Mouse (Mus musculus) embryonic facial prominence, embryonic 10.5 days (tissue): ENCODE measurements around the gene Slc40a1. TPM values are rescaled to one million over a fixed set of nuclear protein-coding genes. Genes with fewer than 3 reads are reported as not detected.

ENCODE experiments used
- DNase-seq: peaks from one replicate; pipeline ENCODE4 v3.0.0-alpha.2; 2017; ENCODE audit warnings: low spot score
- H3K27ac ChIP-seq: fragments of 300-500 bp; sonication (generic); replicated peaks from 2 replicates; pipeline ENCODE4 v1.5.1; 2016; ENCODE audit warnings: mild to moderate bottlenecking
- H3K27me3 ChIP-seq: fragments of 300-500 bp; sonication (generic); replicated peaks from 2 replicates; pipeline ENCODE4 v1.6.1; 2016; ENCODE audit warnings: low read depth, mild to moderate bottlenecking; ENCODE audit not compliant: poor library complexity, severe bottlenecking
- H3K36me3 ChIP-seq: fragments of 300-500 bp; sonication (generic); replicated peaks from 2 replicates; pipeline ENCODE4 v1.6.1; 2016; ENCODE audit warnings: mild to moderate bottlenecking, moderate library complexity
- H3K4me1 ChIP-seq: fragments of 300-500 bp; sonication (generic); 2 replicates; pipeline ENCODE4 v1.6.1; 2016
- H3K4me3 ChIP-seq: fragments of 300-500 bp; sonication (generic); 2 replicates; pipeline ENCODE4 v1.5.1; 2016; ENCODE audit warnings: mild to moderate bottlenecking, moderate library complexity
- H3K9me3 ChIP-seq: fragments of 300-500 bp; sonication (generic); 2 replicates; pipeline ENCODE4 v1.6.1; 2016; ENCODE audit warnings: mild to moderate bottlenecking
- WGBS: fragments of 180-500 bp; shearing (Covaris S2); methylation state at CpG from one replicate; pipeline ENCODE4 v1.1.7; 2016; 5-methylcytosine and 5-hydroxymethylcytosine counted together
- polyA plus RNA-seq: library from polyadenylated mRNA; unstranded; fragments of >200 nt; fragmentation: Nextera tagmentation; extraction: Ambion mirVana; gene quantifications from 2 replicates; pipeline ENCODE4 v1.2.1, GENCODE M21; 2016

Gene Slc40a1
- polyA plus RNA-seq, 1 experiment from 2014 or later, result 8.7 TPM

- WGBS, result 74% methylated on average over 3 of the region's 3 CpGs
- Histone ChIP-seq H3K9me3 (no peaks in the 10 kb centered on the region), H3K4me3 (no peak overlapping the region), H3K4me1 (no peaks in the 10 kb centered on the region), H3K27ac (no peak overlapping the region), H3K36me3 (no peaks in the 10 kb centered on the region), H3K27me3 (no peaks in the 10 kb centered on the region)
- DNase-seq, result no peak
Measured at GRCm38 (mm10) chr1:45916174-45916573, 10.1 kb downstream of the Slc40a1 start.

- Histone ChIP-seq H3K9me3 (no peaks in the 10 kb centered on the region), H3K36me3 (no peaks in the 10 kb centered on the region), H3K4me1 (no peaks in the 10 kb centered on the region)
Measured at GRCm38 (mm10) chr1:45914236-45914635, 12.1 kb downstream of the Slc40a1 start.

GRCm38 (mm10) chr1:45905107-45905821 is 21.1 kb downstream of the Slc40a1 start:
- Histone ChIP-seq H3K4me1 (peaks cover 12% of the 10 kb centered on the region), H3K4me3 (no peak overlapping the region), H3K27me3 (no peaks in the 10 kb centered on the region), H3K9me3 (no peaks in the 10 kb centered on the region), H3K27ac (peak overlapping the region; percentile 24; the same call in 1 of the 2 replicates), H3K36me3 (no peaks in the 10 kb centered on the region)
- WGBS, result 14% methylated on average over 5 of the region's 5 CpGs
- DNase-seq, result peak; percentile 57

More at GRCm38 (mm10) chr1:45914236-45914635, 12.1 kb downstream of the Slc40a1 start:
- no peak for DNase-seq
- 85% methylated on average over 4 of the region's 4 CpGs for WGBS
- Histone ChIP-seq H3K4me3 (no peak overlapping the region), H3K27ac (no peak overlapping the region), H3K27me3 (no peaks in the 10 kb centered on the region)

GRCm38 (mm10) chr1:45904161-45904560 is 22.2 kb downstream of the Slc40a1 start:
- no peaks in the 10 kb centered on the region for H3K27me3 ChIP-seq
- no peaks in the 10 kb centered on the region for H3K9me3 ChIP-seq
- no peak overlapping the region for H3K27ac ChIP-seq
- H3K36me3 ChIP-seq, result no peaks in the 10 kb centered on the region
- no peak overlapping the region for H3K4me3 ChIP-seq
- H3K4me1 ChIP-seq, result peaks cover 12% of the 10 kb centered on the region
- DNase-seq, result no peak
- 82% methylated on average over 3 of the region's 3 CpGs for WGBS

- H3K36me3 ChIP-seq, result no peaks in the 10 kb centered on the region
- no peak overlapping the region for H3K4me3 ChIP-seq
- no peaks in the 10 kb centered on the region for H3K27me3 ChIP-seq
- no peak overlapping the region for H3K27ac ChIP-seq
- H3K9me3 ChIP-seq, result no peaks in the 10 kb centered on the region
- DNase-seq, result no peak
- H3K4me1 ChIP-seq, result no peaks in the 10 kb centered on the region
- 66% methylated on average over 1 of the region's 1 CpGs for WGBS
Measured at GRCm38 (mm10) chr1:45898044-45898443, 28.3 kb downstream of the Slc40a1 start.

GRCm38 (mm10) chr1:45894168-45894912 is 32.0 kb downstream of the Slc40a1 start:
- Histone ChIP-seq H3K36me3 (no peaks in the 10 kb centered on the region), H3K27me3 (no peaks in the 10 kb centered on the region), H3K27ac (no peak overlapping the region), H3K9me3 (no peaks in the 10 kb centered on the region), H3K4me3 (no peak overlapping the region), H3K4me1 (no peaks in the 10 kb centered on the region)
- no peak for DNase-seq
- 93% methylated on average over 6 of the region's 6 CpGs for WGBS

- no peak for DNase-seq
- H3K27ac ChIP-seq, result no peak overlapping the region
- no peaks in the 10 kb centered on the region for H3K9me3 ChIP-seq
- H3K27me3 ChIP-seq, result no peaks in the 10 kb centered on the region
- no peaks in the 10 kb centered on the region for H3K36me3 ChIP-seq
- H3K4me3 ChIP-seq, result no peak overlapping the region
- WGBS, result 75% methylated on average over 2 of the region's 2 CpGs
- no peaks in the 10 kb centered on the region for H3K4me1 ChIP-seq
Measured at GRCm38 (mm10) chr1:45891986-45892385, 34.3 kb downstream of the Slc40a1 start.

- Histone ChIP-seq H3K9me3 (no peaks in the 10 kb centered on the region), H3K4me1 (no peaks in the 10 kb centered on the region), H3K27me3 (no peaks in the 10 kb centered on the region), H3K36me3 (no peaks in the 10 kb centered on the region), H3K4me3 (no peak within 1 kb of the TSS), H3K27ac (no peak within 1 kb of the TSS)
- DNase-seq, result no peak
Measured at GRCm38 (mm10) chr1:45890173-45890572, 36.1 kb downstream of the Slc40a1 start, which contains the start of gene Gm5269. Gene Gm5269 (minus strand): TSS chr1:45890273.

GRCm38 (mm10) chr1:45886800-45887199 is 39.5 kb downstream of the Slc40a1 start:
- Histone ChIP-seq H3K4me1 (no peaks in the 10 kb centered on the region), H3K27ac (no peak overlapping the region), H3K27me3 (no peaks in the 10 kb centered on the region), H3K36me3 (no peaks in the 10 kb centered on the region), H3K9me3 (no peaks in the 10 kb centered on the region), H3K4me3 (no peak overlapping the region)
- WGBS, result 91% methylated on average over 9 of the region's 9 CpGs
- DNase-seq, result no peak

GRCm38 (mm10) chr1:45883378-45883777 is 42.9 kb downstream of the Slc40a1 start:
- H3K27ac ChIP-seq, result no peak overlapping the region
- H3K4me1 ChIP-seq, result no peaks in the 10 kb centered on the region
- no peaks in the 10 kb centered on the region for H3K27me3 ChIP-seq
- no peak for DNase-seq
- H3K4me3 ChIP-seq, result no peak overlapping the region
- H3K9me3 ChIP-seq, result no peaks in the 10 kb centered on the region
- no peaks in the 10 kb centered on the region for H3K36me3 ChIP-seq

- no peaks in the 10 kb centered on the region for H3K9me3 ChIP-seq
- no peaks in the 10 kb centered on the region for H3K36me3 ChIP-seq
- H3K4me3 ChIP-seq, result no peak overlapping the region
- 71% methylated on average over 6 of the region's 6 CpGs for WGBS
- H3K27ac ChIP-seq, result no peak overlapping the region
- H3K4me1 ChIP-seq, result no peaks in the 10 kb centered on the region
- H3K27me3 ChIP-seq, result no peaks in the 10 kb centered on the region
- DNase-seq, result no peak
Measured at GRCm38 (mm10) chr1:45882076-45882475, 44.2 kb downstream of the Slc40a1 start.

GRCm38 (mm10) chr1:45881228-45881832 is 45.0 kb downstream of the Slc40a1 start:
- DNase-seq, result no peak
- Histone ChIP-seq H3K4me3 (no peak overlapping the region), H3K27me3 (no peaks in the 10 kb centered on the region), H3K9me3 (no peaks in the 10 kb centered on the region), H3K27ac (no peak overlapping the region), H3K36me3 (no peaks in the 10 kb centered on the region), H3K4me1 (no peaks in the 10 kb centered on the region)
- WGBS, result 84% methylated on average over 3 of the region's 3 CpGs

GRCm38 (mm10) chr1:45877463-45877862 is 48.9 kb downstream of the Slc40a1 start:
- WGBS, result 90% methylated on average over 3 of the region's 3 CpGs
- Histone ChIP-seq H3K4me3 (no peak overlapping the region), H3K9me3 (no peaks in the 10 kb centered on the region), H3K36me3 (no peaks in the 10 kb centered on the region), H3K4me1 (no peaks in the 10 kb centered on the region), H3K27me3 (no peaks in the 10 kb centered on the region), H3K27ac (no peak overlapping the region)
- no peak for DNase-seq
